Mouse (Mus musculus) testis, adult 10 weeks (tissue): ENCODE results near the gene Sprr2k. TPM values are rescaled to one million over a fixed set of nuclear protein-coding genes. Genes with fewer than 3 reads are reported as not detected.

Experiments
- polyA plus RNA-seq: library from polyadenylated mRNA; stranded (reverse); fragments of 350-450 nt; fragmentation: Illumina TruSeq; extraction: RNeasy Lipid Tissue Mini Kit (QIAGEN cat#74804); gene quantifications from one replicate; pipeline ENCODE4 v1.2.3, GENCODE M21; 2014; ENCODE audit warnings: low read depth, low replicate concordance

The Sprr2k gene
- polyA plus RNA-seq, result not detected

DNA sequence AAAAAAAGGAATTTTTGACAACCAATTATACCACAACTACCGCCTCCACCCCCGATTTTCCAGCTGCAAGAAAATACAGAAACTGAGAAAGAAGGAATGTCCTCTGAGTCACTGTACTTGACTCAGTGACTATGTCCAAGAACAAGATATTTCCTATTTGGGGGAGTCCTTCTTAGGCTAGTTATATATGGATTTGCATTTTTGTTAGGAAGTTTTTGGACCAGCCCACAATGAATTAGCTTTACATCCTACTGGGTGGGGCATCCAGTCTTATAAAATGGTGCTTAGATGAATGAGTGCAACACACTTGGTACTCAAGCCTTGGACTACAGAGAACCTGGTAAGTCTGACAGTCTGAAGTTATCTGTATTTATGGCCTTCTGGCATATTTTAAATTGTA lies at the start of gene Sprr2k:
Gene Sprr2k, plus strand, starts transcription at position 301 of the 400 bp plus-strand sequence.

DNA sequence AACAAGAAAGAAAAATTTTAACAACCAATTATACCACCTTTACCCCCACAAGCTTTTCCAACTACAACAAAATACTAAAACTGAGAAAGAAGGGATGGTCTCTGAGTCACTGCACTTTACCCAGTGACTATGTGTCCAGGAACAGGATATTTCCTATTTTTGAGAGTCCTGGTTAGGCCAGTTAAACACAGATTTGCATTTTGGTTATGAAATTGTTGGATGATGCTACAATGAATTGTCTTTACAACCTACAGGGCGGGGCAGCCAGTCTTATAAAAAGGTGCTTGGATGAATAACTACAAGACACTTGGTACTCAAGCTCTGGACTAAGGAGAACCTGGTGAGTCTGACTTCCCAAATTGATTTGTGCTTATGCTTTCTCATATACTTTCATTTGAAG lies 47.0 kb upstream of the Sprr2k start, which contains the start of gene Sprr2h:
Gene Sprr2h, plus strand, starts transcription at position 301 of the 400 bp plus-strand sequence.

DNA sequence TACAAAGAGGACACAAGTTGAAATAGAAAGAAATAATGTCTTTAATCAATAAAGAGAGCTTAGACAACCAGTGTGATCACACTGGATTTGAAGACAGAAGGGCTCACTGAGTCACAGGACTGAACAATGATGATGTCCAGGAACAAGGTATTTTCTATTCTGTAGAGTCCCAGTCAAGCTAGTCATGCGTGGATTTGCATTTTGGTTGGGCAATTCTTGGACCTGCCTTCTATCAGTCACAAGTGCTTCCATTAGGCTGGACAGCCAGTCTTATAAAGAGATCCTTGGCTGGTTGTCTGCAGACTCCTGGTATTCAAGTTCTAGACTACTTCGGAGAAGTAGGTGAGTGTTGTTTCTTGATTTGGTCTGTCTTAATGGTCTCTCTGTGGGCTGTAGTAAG lies 24.7 kb upstream of the Sprr2k start, which contains the start of gene Sprr2i:
Gene Sprr2i, plus strand, starts transcription at position 301 of the 400 bp plus-strand sequence.

DNA sequence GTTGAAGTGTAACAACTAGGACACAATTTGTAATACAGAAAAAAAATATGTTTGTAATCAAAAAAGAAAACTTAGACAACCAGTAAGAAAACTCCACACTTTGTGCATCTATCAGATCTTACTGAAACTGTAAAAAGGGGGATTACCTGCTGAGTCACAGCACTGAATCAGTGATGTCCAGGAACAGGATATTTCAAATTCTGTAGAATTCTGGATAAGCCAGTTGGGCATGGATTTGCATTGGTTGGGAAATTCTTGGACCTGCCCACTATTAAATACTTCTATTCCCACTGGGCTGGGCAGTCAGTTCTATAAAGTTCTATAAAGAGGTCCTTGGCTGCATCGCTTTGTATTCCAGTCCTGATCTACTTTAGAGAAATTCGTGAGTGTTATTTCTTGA lies 14.6 kb upstream of the Sprr2k start, which contains the start of gene Sprr2j-ps:
Gene Sprr2j-ps, plus strand, starts transcription at position 301 of the 400 bp plus-strand sequence.

DNA sequence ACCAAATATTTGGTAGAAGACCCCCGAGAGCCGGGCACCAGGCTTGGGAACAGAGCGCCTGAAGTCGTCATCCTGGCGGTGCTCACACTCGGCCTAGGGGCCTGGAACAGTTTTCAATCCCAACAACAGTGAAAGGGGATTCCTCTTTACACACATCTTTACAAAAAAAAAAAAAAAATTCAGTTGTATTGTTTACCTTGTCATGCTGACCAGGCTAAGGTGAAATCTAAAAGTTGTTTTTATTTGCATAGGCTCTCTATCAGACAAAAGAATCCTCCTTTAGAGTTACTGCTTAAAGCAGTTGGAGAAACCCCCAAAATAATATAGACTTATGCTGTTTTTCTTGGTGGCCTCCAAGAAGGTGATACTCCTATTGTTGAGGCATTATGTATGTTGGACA lies 3.1 kb upstream of the Sprr2k start, which contains the start of gene Gm9774:
Gene Gm9774, minus strand, starts transcription at position 101 of the 400 bp plus-strand sequence.

DNA sequence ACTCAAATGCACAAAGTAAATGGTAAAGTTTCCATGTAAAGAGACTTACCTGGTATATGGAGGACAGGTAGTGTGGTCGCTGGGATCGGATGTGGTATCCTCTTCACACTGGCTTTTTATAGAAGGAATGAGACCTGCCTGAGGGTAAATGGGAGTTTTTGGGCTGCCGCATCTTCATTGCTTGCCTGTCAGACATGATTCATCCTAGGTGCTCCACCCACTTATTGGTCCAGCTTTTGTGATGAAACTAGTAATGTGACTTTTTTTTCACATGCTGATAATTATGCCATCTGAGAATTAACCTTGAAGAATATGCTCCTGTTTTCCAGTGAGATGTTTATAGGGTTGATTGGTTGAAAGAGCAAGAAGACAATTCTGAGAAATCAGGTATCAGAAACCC lies 6.3 kb downstream of the Sprr2k start, which contains the start of gene Sprr1b:
Gene Sprr1b, minus strand, starts transcription at position 101 of the 400 bp plus-strand sequence.

DNA sequence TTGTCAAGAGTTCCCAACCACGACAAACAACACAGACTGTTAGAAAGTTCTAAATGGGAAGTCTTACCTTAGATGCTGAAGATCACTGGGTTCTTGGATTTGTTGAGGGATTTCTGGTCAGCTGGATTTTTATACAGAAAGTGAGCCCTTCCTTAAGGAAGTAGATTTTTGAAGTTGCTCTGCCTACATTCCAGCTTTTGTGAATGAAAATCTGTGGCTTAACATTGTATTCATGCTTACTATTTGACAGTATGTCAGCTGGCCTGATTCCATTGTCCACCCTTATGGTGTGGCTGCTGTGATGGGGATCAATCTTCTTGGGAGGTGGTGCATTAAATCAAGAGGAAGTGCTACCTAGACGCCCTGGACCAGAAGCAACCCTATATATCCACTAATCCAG lies 26.2 kb downstream of the Sprr2k start, which contains the start of gene Sprr3:
Gene Sprr3, minus strand, starts transcription at position 101 of the 400 bp plus-strand sequence.

Other genes starting within 250 kb of the Sprr2k start
- not detected for gene Sprr2a1, start 216.8 kb upstream of the Sprr2k start, polyA plus RNA-seq
- 0.07 TPM for gene Sprr2a2, start 216.7 kb upstream of the Sprr2k start, polyA plus RNA-seq
- not detected for gene Sprr2a3, start 147.2 kb upstream of the Sprr2k start, polyA plus RNA-seq
- gene Sprr2b, start 116.0 kb upstream of the Sprr2k start, polyA plus RNA-seq, result not detected
- not detected for gene Sprr2d, start 93.4 kb upstream of the Sprr2k start, polyA plus RNA-seq
- gene Sprr2e, start 80.4 kb upstream of the Sprr2k start, polyA plus RNA-seq, result not detected
- not detected for gene Sprr2f, start 67.4 kb upstream of the Sprr2k start, polyA plus RNA-seq
- not detected for gene Sprr2h, start 46.9 kb upstream of the Sprr2k start, polyA plus RNA-seq
- gene Sprr2i, start 24.6 kb upstream of the Sprr2k start, polyA plus RNA-seq, result not detected
- gene Sprr2j-ps, start 14.5 kb upstream of the Sprr2k start, polyA plus RNA-seq, result not detected
- 5.4 TPM for gene Gm9774, start 3.2 kb upstream of the Sprr2k start, polyA plus RNA-seq
- not detected for gene Sprr1b, start 6.2 kb downstream of the Sprr2k start, polyA plus RNA-seq
- gene Sprr3, start 26.1 kb downstream of the Sprr2k start, polyA plus RNA-seq, result not detected
- not detected for gene Sprr1a, start 53.3 kb downstream of the Sprr2k start, polyA plus RNA-seq
- gene Sprr4, start 67.9 kb downstream of the Sprr2k start, polyA plus RNA-seq, result not detected
- not detected for gene 2310046K23Rik, start 101.9 kb downstream of the Sprr2k start, polyA plus RNA-seq
- gene Ivl, start 141.2 kb downstream of the Sprr2k start, polyA plus RNA-seq, result 0.21 TPM
- 4,960 TPM for gene Smcp, start 156.4 kb downstream of the Sprr2k start, polyA plus RNA-seq
- 0.48 TPM for gene 2210017I01Rik, start 174.9 kb downstream of the Sprr2k start, polyA plus RNA-seq
- gene Lce6a, start 189.1 kb downstream of the Sprr2k start, polyA plus RNA-seq, result 2.4 TPM
- gene Lce1a1, start 215.7 kb downstream of the Sprr2k start, polyA plus RNA-seq, result not detected
- not detected for gene Lce1b, start 224.3 kb downstream of the Sprr2k start, polyA plus RNA-seq
- gene Lce1a2, start 237.7 kb downstream of the Sprr2k start, polyA plus RNA-seq, result not detected
- gene Lce1c, start 246.7 kb downstream of the Sprr2k start, polyA plus RNA-seq, result not detected